Mouse (Mus musculus) T-helper 2 cell (primary cell): Measurements from ENCODE around the gene Zbtb39.

Experiments
- in situ Hi-C: fragments of 300-600 bp; cut with MboI, MseI; formaldehyde crosslinking; loops from one replicate; pipeline ENCODE4 v1.15.1; 2025; ENCODE audit warnings: high pct_unique_total_duplicates

Gene Zbtb39

GRCm38 (mm10) chr10:127736916-127737315 lies 2.4 kb upstream of the Zbtb39 start:
- in situ Hi-C loops = no loop called here

DNA sequence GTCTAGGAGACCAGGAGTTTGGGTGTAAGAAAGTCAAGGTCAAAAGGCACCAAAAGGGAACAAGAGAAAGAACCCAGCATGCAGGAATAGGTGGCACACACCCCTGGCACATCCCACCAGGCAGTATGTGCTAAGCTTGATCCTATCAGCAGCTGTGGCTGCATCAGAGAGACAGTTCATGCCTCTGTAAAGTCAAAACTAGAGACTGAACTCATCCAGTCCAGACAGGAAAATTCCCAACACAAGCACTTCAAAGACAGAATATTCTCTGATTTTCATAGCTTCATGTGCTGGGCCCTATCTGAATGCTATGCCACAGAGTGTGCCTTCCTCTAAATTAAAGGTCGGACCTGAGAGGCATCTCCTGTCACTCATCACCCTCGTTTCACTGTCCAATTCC lies 1.8 kb upstream of the Zbtb39 start:
- in situ Hi-C loops = no loop called here

- in situ Hi-C loops = no loop called here
These were observed 1.0 kb upstream of the Zbtb39 start for GRCm38 (mm10) chr10:127738151-127738882.

GRCm38 (mm10) chr10:127739661-127740161 lies 373 bp downstream of the Zbtb39 start:
- in situ Hi-C loops = no loop called here

DNA sequence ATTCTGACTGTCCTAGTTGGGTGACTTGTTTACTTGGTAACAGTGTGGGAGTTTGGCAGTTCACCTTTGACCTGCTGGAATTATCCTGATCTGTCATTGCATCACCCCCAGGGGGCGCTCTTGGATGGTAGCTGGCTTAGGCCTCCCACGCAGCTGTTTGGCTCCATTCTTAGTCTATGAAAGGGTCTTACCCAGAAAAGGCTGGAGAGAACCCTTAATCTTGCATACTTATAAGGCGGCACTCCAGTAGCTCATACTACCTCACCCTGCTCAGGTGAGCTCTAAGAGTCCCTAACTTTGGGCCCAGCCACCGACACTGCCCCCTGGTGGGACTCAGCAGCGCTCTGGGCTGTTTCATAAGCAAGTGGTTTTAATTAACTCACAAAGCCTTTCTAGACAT lies 5.3 kb downstream of the Zbtb39 start:
- in situ Hi-C loops = no loop called here

- in situ Hi-C loops = no loop called here
These were observed 6.5 kb downstream of the Zbtb39 start for GRCm38 (mm10) chr10:127745886-127746285.

GRCm38 (mm10) chr10:127747254-127747653 lies 7.9 kb downstream of the Zbtb39 start:
- in situ Hi-C loops = no loop called here

DNA sequence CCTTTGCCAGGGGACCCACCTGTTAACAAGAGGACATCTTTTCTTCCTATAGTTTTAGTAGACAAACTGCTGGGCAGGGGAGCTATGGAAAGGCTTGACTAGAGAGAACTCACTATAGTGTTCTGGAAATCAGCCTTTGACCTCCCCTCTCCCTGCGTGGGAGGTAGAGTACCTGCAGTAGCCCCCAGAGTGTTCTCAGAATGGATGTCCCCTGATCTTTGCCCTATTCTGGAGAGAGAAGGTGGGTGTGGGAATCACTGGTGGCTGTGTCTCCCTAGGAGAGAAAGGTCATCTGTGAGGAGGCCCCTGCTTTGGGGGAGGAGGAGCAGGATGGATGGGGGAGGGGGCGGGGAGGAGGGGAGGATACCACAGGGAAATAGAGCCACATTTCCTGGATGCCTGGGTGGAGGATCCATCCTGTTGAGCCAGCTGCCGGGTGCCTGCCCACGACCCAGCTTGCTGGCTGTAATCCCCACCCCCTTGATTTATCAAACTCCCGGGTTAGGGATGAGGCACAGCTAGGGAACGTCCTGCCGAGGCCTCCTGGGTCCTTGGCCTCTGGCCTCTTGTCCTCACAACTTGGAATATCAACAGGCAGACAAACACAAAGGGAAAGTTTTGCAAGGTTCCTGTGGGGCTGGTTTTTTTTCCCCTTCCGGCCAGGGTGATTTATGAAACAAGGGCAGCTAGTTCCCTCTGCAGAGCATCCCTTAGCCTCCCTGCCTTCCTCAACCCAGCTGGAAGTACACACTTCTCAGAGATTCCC lies 9.7 kb downstream of the Zbtb39 start:
- in situ Hi-C loops = no loop called here

DNA sequence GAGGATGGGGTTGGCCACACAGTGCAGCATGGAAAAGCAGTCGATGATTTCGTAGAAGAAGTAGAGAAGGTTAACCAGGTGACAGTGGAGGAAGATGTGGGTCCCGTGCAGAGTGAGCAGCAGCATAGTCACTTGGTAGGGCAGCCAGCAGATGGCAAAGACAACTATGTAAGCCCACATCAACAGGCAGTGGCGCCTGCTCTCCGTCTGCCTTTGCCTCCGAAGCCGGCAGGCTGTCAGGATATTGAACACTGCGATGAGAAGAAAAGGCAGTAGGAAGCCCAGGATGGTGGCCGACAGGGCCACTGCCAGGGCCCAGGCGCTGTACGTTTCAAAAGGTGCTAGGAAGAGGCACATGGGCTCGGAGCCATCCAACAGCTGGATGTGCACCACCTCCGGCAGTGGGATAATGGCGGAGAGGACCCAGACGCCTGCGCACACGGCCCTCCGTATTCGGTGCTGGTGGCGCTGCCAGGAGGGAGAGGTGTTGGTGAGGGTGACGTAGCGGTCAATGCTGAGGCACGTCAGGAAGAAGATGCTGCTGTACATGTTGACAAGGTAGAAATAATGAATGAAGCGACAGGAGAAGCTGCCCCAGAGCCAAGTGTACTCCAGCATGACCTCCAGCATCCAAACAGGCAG lies 10.9 kb downstream of the Zbtb39 start:
- in situ Hi-C loops = loop anchor here (25.0 kb wide), 1 partner anchor 1713 kb away; no protein-coding TSS in a partner anchor

DNA sequence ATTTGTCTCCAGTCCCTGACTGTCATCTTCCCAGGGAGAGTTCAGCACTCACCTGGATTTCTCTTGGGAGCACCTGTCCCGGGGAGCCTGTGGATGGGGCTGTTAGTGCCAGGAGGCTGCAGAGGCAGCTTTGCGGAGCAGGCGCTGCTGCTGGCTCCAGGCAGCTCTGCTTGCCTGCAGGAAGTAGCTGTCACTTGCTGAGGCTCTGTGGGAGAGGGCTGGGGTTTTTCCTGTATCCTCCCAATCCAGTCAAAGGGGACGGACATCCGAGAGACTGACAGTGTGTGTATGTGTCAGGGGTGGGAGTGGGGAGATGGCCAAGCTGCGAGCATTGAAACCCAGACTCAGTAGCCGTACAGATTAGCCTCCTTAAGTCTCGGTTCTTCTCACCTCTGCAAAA lies 12.2 kb downstream of the Zbtb39 start, which contains the start of gene Gpr182:
Gene Gpr182 (minus strand): TSS at position 185 of the 400 bp plus-strand sequence.
- in situ Hi-C loops = loop anchor here (25.0 kb wide), 1 partner anchor 1714 kb away; no protein-coding TSS in a partner anchor

- in situ Hi-C loops = loop anchor here (25.0 kb wide), 1 partner anchor 1717 kb away; no protein-coding TSS in a partner anchor
These were observed 15.3 kb downstream of the Zbtb39 start for GRCm38 (mm10) chr10:127754566-127755166.

GRCm38 (mm10) chr10:127755246-127755645 lies 15.9 kb downstream of the Zbtb39 start:
- in situ Hi-C loops = loop anchor here (25.0 kb wide), 1 partner anchor 1718 kb away; no protein-coding TSS in a partner anchor

- in situ Hi-C loops = loop anchor here (25.0 kb wide), 1 partner anchor 1719 kb away; no protein-coding TSS in a partner anchor
These were observed 16.6 kb downstream of the Zbtb39 start for GRCm38 (mm10) chr10:127755770-127756468.

DNA sequence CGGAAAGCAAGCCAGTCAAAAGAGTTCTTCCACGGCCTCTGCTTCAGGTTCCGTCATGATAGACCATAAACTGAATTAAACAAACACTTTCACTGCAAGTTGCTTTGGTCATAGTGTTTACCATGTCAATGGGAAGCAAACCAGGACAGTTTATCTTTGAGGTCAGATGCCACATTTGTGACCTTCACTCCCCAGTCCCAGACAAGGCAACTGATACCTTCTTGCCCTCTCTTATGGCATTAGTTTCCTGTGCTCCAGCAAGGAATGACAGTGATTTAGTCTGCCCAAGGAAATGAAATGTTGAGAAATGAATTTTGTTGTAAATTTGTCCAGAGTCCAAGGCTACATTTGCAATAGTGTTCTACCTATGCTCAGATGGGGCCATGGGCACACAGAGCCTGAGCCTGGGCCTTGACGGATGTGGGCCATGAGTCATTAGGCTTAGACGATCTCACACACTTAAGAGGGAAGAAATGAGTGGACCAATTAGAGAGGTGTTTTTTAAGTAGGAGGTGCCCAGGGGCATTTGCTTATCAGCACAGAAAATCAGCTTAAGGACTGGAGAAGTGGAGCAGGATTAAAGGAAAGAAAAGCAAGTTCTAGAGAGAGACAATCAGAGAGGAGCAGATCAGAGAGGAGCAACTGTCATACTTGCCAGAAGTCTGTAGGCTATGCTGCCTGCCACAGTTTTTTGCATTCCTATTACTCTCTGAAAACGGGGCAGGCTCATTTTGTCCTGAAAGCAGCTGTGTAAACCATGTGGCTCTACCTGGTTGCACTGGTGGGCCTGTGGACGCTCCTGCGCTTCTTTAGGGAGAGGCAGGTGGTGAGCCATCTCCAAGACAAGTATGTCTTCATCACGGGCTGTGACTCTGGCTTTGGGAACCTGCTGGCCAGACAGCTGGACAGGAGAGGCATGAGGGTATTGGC lies 20.1 kb downstream of the Zbtb39 start, which contains the start of the genes Rdh1 and Rdh16f1:
Gene Rdh1 (plus strand): TSS at position 541 of the 930 bp plus-strand sequence.
Gene Rdh16f1 (plus strand): TSS at position 607 of the 930 bp plus-strand sequence.
- in situ Hi-C loops = loop anchor here (25.0 kb wide), 1 partner anchor 1722 kb away; no protein-coding TSS in a partner anchor

GRCm38 (mm10) chr10:127762926-127763325 lies 23.6 kb downstream of the Zbtb39 start:
- in situ Hi-C loops = loop anchor here (25.0 kb wide), 1 partner anchor 1726 kb away; no protein-coding TSS in a partner anchor

- in situ Hi-C loops = loop anchor here (25.0 kb wide), 1 partner anchor 1727 kb away; no protein-coding TSS in a partner anchor
These were observed 24.8 kb downstream of the Zbtb39 start for GRCm38 (mm10) chr10:127763914-127764680.

DNA sequence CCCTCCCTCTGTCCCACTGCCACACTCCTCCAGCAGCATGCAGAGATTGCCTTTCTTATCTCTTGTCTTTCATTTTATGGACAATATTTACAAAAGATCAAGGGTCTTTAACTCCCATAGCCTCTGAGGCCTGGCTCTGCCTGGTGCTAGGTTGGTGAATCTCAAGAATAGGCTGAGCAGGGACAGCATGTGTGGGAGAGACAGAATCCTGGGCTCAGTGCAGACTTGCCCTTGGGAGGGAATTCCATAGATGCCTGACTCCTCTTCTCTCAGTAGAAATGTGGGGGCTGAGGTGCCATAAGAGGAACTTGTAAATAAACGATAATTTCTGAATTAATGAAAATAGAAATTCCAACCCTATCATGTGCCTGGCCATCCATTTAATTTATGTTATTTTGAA lies 27.2 kb downstream of the Zbtb39 start:
- in situ Hi-C loops = loop anchor here (25.0 kb wide), 1 partner anchor 1729 kb away; no protein-coding TSS in a partner anchor

GRCm38 (mm10) chr10:127776011-127776410 lies 36.7 kb downstream of the Zbtb39 start, which contains the start of gene Rdh9:
Gene Rdh9 (plus strand): TSS chr10:127776386.
- in situ Hi-C loops = no loop called here
